Mouse (Mus musculus) ovary, adult 2 months (tissue): ENCODE data around the gene Sesn3. TPM values are rescaled to one million over a fixed set of nuclear protein-coding genes. Genes with fewer than 3 reads are reported as not detected.

Source experiments
- polyA plus RNA-seq: library from polyadenylated mRNA; depleted of rRNA; stranded (reverse); fragments of >200 nt; gene quantifications from 2 replicates; pipeline ENCODE4 v1.2.3, GENCODE M21; 2012; rRNA removed

Sesn3 gene
- polyA plus RNA-seq: 43.0 and 93.4 TPM in 2 replicates

GRCm38 (mm10) chr9:14274986-14275720 lies at the start of gene Sesn3:
Sesn3 (plus strand) TSS chr9:14275067.

GRCm38 (mm10) chr9:14381353-14382055 lies 106.6 kb downstream of the Sesn3 start, which contains the start of gene Endod1:
Endod1 (minus strand) TSS chr9:14381507.

Other genes starting within 250 kb of the Sesn3 start
- 110 and 128 TPM in 2 replicates for gene Endod1, start 106.4 kb downstream of the Sesn3 start, polyA plus RNA-seq
- gene Kdm4d, start 225.4 kb downstream of the Sesn3 start, polyA plus RNA-seq: 0.40 and 0.52 TPM in 2 replicates
- 5.2 and 6.3 TPM in 2 replicates for gene Cwc15, start 225.6 kb downstream of the Sesn3 start, polyA plus RNA-seq